Mouse (Mus musculus) erythroblast, embryonic 14.5 days (primary cell): ENCODE data around the gene Csmd2.

ENCODE experiments used
- GATA1 ChIP-seq: IDR thresholded peaks from 2 replicates; pipeline ENCODE4 v1.6.1; 2012; ENCODE audit warnings: low read length, inconsistent platforms, mixed read lengths
- TAL1 ChIP-seq: IDR thresholded peaks from 3 replicates; pipeline ENCODE4 v1.6.1; 2012; ENCODE audit warnings: low read length, inconsistent platforms, mixed read lengths

DNA sequence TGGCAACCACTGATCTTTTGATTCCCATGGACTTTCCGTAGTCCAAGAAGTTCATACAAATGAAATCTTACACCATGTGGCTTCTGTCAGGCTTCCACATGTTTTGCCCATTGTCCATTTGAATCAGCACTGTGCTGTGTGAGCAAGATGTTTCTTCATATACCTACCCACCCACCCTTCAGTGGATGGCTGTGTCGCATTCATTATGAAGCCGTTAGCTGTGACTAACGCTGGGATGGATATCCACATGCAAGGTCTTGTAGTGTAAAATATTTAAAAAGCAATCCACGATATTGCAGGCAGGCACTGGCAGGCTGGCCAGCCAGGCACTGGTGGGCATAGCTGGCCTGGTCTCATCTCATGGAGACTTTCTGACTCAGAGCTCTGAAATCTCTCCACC, 488.6 kb downstream of the Csmd2 start:
- no peak for TF ChIP-seq GATA1
- TF ChIP-seq TAL1 = no peak
